Mouse (Mus musculus): ENCODE results near the gene Elavl4.

The Elavl4 gene

GRCm38 (mm10) chr4:110351178-110352000, at the start of gene Elavl4:
Gene Elavl4 (minus strand): TSS chr4:110351909.
- peak; percentile 87 for DNase-seq (ENCODE audit: low spot score)

DNA sequence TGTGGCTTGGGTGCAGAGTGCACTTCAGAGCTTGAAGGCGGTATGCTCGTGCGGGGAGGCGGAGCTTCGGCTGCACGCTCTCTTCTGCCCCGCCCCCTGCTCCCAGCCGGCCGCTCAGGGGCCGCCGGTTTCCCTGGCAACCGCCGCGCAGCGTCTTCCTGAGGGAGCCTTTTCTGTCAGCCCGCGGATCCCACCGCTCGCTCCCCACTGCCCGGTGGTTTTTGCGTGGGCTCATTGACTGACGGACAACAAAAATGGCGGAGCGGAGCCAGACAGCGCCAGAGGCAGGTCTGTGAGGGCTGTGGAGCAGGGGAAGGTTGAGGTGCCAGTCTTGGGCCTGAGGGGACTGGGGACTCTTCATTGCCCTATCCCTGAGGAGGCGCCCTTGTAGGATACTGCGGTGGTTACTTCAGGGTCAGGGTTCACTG, 45.9 kb upstream of the Elavl4 start, which contains the start of gene Agbl4:
Agbl4 (plus strand) TSS at position 44 of the 428 bp plus-strand sequence.
- peak; percentile 84 for DNase-seq (ENCODE audit: low spot score)

DNA sequence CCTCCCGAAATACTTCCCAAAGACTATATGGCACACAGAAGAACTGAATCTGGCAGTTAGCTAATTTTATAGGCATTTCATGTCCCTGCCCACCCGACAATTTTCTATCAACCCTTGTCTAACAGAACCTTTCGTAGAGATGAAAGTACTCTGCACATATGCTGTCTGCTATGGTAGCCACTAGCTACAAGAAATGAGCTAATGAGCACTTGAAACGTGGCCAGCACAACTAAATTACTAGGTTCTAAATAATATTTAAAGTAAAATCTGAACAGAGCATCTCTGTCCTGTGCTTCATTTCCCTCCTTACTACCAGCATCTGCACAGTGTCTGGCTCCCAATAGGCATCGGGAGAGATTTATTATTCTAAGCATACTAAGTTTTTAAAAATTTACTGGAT, 44.5 kb upstream of the Elavl4 start:
- DNase-seq (ENCODE audit: low spot score), result no peak

DNA sequence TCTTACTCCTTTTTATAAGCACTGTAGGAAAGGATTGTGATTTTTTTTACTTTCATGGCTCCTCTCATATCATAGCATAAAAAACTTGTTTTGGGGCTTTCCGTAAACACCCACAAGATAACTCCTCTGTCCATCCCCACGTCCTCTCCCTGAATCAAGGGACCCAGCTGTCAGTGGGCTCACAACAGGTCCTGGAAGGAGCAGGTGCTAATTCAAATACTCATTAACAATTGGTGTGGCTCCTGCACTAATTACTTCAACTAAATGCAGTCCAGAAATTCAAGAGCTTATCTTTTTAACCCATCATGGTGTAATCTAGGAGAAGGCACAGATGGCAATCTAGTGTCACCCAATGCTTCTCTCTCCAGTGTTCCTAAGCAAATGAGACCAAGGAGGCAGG, 8.9 kb upstream of the Elavl4 start:
- no peak for DNase-seq (ENCODE audit: low spot score)

DNA sequence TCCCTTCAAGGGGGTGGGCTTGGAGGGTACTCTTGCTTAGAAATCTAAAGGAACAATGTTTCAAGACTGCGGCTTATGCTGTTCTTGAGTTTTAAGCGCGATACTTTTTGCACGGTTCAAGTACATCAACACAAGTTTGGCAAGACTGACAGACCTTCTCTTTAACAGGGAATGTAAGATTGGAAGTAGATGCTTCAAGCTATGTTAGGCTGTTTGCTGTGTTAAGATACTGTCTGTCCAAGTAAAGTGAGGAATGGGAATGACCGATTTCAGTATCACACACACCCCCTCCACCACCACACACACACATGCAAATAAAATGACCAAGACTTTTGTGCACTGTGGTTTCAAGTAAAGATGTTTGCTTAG, 276 bp upstream of the Elavl4 start:
- DNase-seq (ENCODE audit: low spot score), result no peak

DNA sequence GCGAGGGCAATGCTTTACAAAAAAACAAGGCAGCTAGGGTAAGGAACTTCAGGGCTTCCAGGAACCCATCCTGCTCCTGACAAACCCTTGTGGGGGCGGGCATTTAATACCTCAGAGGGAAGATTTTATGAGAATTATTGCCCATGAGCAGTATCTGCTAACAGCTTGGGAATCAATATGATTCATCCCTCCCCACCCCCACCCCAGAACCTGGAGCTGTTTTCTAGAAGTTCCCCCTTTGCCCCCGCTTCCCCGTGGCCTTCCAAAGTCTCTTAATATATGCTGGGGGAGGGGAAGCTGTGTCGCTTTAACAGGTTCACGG, 892 bp downstream of the Elavl4 start:
- no peak for DNase-seq (ENCODE audit: low spot score)

GRCm38 (mm10) chr4:110323912-110324311, 27.8 kb downstream of the Elavl4 start:
- no peak for DNase-seq (ENCODE audit: low spot score)

DNA sequence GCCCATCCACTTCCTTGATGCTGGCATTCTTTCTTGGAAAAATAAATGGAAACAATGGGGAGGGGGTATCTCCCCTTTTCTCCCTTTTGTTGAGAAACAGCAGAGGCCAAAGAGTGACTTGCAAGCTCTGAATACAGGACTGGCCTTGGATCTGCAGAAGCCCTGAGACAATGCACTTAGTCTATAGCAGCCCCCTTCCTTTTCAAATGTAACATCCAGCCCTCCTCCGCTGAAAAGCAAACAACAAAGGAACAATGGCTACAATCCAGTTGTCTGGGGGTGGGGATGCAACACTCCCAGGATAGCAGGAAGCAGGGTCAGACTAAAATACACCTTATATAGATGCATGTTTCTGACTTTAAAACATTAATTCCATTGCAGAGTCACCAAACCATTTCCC, 39.6 kb downstream of the Elavl4 start:
- peak; percentile 6 for DNase-seq (ENCODE audit: low spot score)

DNA sequence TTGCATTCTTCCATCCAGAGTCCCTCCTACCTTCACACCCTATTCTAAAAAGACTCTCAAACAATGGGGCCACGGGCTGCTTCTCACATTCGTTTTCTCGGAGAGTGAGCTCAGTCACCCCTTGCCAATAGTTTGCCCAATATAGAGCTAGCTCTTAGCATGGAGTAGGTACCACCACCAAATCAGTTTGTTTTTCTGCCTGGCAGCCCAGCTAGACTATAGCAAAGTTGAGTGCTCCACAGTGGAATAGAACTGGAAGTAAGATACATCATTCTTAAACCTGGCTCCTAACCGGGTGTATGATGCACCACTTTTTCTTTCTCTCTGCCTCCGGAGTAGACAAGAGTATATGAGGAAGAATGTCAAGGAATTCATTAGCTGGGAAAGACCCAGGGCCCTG, 44.7 kb downstream of the Elavl4 start:
- DNase-seq (ENCODE audit: low spot score), result no peak

GRCm38 (mm10) chr4:110306559-110306958, 45.1 kb downstream of the Elavl4 start:
- no peak for DNase-seq (ENCODE audit: low spot score)

DNA sequence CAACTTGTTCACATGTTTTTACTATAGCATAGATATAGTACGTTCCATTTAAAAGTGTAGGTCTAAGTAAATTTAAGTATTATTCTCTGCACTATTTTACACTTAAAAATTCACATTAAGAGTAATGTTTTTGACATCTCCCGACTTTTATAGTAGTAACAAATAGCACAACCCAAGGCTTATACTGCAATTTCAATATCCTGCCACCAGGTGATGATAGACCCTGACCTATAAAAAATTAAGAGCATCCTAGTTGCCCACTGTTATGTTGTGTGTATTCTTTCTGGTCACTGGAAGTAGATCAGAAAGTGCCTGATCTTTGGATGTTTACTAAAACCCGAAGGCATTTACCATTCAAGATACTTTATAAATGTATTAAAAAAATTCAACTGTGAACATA, 55.9 kb downstream of the Elavl4 start:
- no peak for DNase-seq (ENCODE audit: low spot score)

DNA sequence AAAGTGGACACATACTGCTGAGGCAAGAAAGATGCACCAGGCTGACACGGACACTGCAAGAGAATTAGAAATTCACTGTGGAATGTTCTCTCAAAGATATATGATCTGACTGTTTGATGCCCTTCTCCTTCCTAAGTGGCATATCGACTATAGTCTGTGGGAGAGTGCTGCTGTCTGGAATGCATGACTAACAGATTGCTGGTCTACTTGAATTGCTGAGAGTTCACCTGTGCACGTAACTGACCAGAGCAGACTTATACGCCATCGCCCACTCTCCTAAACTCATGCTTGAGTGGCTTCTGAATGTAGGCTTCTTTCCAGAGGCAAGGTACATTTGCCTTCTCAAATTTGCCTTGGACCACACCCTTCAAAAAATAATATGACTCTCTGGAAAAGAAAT, 58.5 kb downstream of the Elavl4 start:
- no peak for DNase-seq (ENCODE audit: low spot score)

GRCm38 (mm10) chr4:110292471-110292870, 59.2 kb downstream of the Elavl4 start:
- DNase-seq (ENCODE audit: low spot score), result no peak

- no peak for DNase-seq (ENCODE audit: low spot score)
These were observed 61.1 kb downstream of the Elavl4 start for GRCm38 (mm10) chr4:110290544-110291095.

GRCm38 (mm10) chr4:110290056-110290455, 61.7 kb downstream of the Elavl4 start:
- no peak for DNase-seq (ENCODE audit: low spot score)

DNA sequence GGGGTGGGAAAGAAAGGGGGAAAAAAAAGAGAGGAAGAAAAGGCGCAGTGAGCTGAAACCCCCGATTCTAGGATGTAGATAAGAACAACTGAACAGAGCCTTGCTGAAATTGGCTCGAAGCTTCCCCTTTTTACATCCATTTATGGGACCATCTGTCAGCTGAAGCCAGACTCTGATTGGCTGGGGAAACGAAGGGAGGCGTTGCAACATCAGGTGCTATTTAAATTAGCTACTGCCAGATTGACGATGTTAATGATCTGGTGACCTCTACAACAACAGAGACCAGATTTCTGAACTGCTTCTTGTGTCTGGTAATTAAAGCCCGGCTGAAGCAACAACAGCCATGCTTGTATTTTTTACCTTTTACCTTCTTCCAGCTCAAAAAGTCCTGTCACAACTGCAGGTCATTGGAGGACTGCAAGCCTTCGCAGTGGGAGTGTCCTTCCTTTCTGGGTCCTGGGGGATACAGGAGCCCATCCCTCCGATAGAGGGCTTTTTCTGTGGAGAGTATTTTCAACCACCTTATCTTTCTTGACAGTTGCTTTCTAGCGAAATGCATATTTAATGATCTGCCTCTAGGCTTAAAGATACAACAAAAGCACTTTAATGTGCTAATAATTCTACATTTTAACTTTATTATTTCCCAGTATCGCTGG, 64.2 kb downstream of the Elavl4 start:
- DNase-seq (ENCODE audit: low spot score), result no peak

DNA sequence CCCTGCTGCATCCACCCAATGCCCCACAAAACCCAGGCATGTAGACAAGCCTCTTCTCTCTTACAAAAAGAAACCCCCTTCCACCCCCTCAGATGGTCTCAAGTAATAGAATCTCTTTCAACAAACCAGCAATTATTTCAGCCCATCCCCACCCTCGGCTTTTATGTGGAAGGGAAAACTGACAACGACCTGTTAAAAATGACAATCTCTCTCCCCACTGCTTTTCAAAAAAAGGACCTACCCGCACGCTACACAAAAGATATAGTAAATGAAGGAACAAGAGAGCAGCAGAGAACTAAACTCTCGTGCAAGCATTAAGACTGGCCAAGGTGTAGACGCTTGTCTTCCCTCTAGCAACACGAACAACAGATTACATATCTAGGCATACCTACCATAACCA, 64.9 kb downstream of the Elavl4 start:
- no peak for DNase-seq (ENCODE audit: low spot score)

DNA sequence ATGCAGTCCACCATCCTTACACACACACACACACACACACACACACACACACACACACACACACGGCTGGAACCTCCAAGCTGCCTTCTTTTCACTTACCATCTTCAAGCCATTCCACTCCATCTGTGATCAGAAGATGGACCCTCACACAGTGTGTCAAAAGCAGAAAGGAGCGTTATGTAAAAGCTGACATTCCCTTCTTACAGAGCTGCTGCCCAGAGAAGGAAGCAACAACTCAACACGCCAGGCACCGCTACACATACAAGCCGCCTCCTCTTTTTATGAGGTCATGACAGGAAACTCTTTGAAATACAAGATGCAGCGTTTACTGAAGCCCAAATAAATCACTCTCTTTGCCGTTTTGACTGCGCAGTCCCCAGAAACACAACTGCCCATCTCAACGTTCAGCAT, 65.3 kb downstream of the Elavl4 start:
- no peak for DNase-seq (ENCODE audit: low spot score)

DNA sequence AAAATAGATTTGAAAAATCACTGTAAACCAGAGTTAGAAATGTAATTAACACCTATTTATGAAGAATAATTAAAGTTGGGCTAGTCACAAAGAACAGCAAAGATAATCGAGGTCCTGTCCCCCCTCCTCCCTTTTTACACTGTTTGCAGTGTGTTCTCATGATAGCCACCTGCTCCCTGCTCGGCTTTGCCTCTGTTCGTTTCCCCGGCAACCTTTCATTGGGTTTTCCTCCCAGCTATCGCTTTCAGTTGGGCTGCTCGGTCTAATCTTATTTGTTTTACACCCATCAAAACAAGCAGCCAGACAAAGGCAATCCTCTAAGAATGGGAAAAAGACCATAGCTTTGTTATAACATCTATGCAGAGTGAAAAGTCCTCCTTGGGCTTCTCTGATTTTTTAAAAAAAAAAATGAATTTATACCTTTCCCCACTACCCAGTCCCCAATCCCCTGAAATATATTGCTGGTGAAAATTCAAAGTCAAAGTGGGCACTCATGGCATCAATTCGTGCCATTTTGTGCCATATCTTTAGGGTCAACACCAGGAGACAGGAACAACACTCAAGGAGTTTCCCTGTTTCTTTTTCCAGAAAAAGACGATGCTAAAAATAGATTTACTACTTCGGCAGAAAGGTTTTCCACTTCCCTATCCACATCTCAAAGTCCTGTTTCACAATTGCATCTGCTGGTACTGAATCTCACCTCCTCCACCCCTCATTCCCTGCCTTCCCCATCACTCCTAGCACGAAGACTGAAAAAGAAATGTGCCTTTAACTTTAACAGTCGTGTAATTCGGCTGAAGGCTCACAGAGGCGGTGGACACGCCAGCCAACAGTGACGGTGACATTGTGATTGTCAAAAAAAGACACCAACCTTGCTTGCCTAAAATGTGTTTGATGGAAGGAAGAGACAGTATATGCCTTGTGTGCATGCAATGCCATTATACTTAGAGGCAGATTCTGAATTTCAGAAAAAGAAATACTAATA, 66.1 kb downstream of the Elavl4 start:
- no peak for DNase-seq (ENCODE audit: low spot score)

GRCm38 (mm10) chr4:110284446-110284845, 67.3 kb downstream of the Elavl4 start:
- no peak for DNase-seq (ENCODE audit: low spot score)

DNA sequence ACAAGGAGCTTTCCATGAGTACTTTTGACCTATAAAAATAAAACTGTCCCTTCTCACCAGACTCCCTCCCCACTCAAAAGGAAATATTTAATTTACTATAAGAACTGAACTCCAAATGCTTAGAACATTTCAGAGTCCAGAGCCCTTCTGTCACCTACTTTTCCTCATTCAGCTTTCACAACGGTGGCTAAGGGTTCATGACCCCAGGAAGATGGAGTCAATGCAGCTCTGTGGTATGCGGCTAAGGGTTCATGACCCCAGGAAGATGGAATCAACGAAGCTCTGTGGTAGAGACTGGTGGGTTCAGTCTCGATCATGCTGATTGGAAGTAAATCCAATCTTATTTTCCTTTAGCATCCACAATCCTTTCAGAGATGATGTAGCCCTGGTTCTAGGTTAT, 81.7 kb downstream of the Elavl4 start:
- no peak for DNase-seq (ENCODE audit: low spot score)

Measured in testis, postnatal 14 days (tissue).